Mouse (Mus musculus) olfactory bulb, adult 2 months (tissue): ENCODE results near the gene Cct6b.

Experiments
- CTCF ChIP-seq: fragments of 200-500 bp; IDR thresholded peaks from 2 replicates; pipeline ENCODE4 v1.5.1; 2012; ENCODE audit warnings: low read depth, mild to moderate bottlenecking, low read length, moderate library complexity; ENCODE audit not compliant: insufficient read depth
- POLR2A ChIP-seq: fragments of 200-500 bp; IDR thresholded peaks from 2 replicates; pipeline ENCODE4 v1.6.1; 2012; ENCODE audit warnings: mild to moderate bottlenecking, low read depth, low read length, moderate library complexity; ENCODE audit not compliant: insufficient read depth

DNA sequence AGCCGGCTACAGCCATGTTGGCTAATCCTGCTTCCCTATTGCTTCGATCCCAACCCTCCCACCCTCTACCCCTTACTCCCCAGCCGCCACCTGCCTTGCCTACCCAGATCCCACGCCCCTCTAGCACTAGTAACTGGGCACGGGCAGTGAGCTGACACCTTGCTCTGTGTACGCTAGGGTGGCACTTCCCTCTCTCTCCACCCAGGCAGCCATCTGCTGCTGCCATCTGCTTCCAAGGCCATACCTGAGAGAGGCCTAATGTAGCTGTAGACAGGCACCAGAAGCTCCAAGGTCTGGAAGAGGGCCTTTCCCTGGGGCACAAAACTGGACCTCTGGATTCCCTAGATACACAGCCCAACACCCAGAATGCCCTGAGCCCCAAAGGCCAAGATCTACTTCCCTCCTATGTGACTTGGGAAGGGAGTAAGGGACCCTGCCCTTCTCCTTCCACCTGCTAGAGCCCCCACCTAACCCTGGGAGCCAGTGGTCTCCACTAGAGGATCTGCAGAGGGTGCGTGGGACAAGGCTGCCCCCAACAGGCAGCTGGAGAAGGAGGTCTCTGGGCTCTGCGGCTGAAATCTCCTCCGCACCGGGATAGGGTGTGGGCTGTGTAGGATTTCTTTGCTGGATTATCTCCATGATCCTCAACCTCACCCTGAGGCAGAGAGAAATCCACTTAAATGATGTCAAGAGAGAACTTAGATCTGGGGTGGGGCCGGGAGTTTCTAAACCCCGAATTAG is 80.2 kb downstream of the Cct6b start:
- TF ChIP-seq POLR2A = no peak
- peak; percentile 49; the same call in 1 of the 2 replicates for TF ChIP-seq CTCF
